Mouse (Mus musculus): ENCODE data around the gene Acbd3.

DNA sequence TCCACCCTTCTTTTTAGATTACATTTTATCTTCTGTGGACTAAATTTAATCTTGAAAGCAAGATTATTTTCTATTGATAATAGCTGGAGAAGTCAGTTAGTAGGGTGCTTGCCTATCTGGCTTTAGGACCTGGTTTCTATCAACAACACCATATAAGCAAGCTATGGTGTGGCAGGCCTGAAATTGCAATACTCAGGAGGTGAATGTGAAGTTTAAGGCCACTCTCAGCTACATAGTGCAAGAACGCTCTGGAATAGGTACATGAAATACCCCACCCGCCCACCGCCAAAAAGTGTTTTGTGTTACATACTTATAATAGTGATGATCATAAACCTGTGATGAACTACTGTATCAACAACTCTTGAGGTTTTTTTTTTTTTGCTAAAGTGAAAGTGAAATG lies 3.4 kb downstream of the Acbd3 start:
- no peak for TF ChIP-seq POLR2A (IDR thresholded peaks at IDR 0.05; ENCODE audit: borderline replicate concordance, control insufficient read depth, low read depth, low read length)
- TF ChIP-seq CTCF (IDR thresholded peaks at IDR 0.05; ENCODE audit: control insufficient read depth, insufficient read depth, low read length), result no peak
